Mouse (Mus musculus) heart, postnatal 36 days (tissue): ENCODE results near the gene Ell2. TPM values are rescaled to one million over a fixed set of nuclear protein-coding genes. Genes with fewer than 3 reads are reported as not detected.
A peak's percentile ranks its signal among the peaks of the same experiment; 100 is the strongest.

Source experiments
- DNase-seq, 2 experiments: peaks; one replicate each; pipeline ENCODE4 v3.0.0; 2021 to 2022
- intact Hi-C: fragments of 180-260 bp; cut with DNase I; formaldehyde crosslinking; loops from one replicate; pipeline ENCODE4 v1.15.1; 2025
- total RNA-seq, 2 experiments: library from RNA; stranded (reverse); gene quantifications; 2 replicates each; pipeline ENCODE4 v1.2.3; 2021

The Ell2 gene
- total RNA-seq, 2 experiments from 2014 or later, result 17.0 to 23.2 TPM

DNA sequence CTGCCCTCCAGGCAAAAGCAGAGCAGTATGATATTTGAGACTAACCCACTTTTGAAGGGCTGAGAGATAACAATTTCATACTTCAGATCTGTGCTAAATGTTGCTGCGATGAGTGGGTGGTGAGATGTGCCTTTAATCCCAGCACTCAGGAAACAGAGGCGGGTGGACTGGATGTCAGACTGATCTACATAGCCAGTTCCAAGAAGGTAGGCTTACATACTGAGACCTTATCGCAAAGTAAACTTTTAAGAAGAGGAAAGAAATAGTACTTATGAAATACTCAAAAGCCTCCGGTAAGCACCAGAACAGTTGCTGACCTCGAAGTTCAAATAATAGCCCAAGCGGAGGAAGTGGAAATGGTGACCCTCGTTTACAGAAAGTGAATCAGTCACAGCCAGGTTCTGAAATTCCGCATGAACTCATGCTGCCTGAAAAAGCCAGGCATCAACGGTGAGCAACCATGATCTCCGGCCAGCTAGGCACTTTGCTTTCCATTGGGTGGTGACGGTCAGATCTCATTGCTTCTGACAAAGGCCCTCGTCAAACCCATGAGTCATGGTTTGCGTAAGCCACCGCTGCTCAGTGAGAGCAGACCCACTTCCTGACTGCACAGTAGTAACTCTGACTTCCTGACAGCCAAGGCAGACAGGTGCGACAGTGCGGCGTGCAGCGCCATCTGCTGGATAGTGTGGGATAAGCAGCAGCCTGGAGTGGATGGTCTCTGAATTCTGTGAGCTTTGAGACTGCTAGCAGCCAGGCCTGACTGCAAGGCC, 91.0 kb downstream of the Ell2 start:
- peak; percentile 91 for DNase-seq
- intact Hi-C loops, result loop anchor here (1.0 to 5.0 kb wide), 4 partner anchors 80 to 937 kb away; partner anchors contain the start of gene Ell2

DNA sequence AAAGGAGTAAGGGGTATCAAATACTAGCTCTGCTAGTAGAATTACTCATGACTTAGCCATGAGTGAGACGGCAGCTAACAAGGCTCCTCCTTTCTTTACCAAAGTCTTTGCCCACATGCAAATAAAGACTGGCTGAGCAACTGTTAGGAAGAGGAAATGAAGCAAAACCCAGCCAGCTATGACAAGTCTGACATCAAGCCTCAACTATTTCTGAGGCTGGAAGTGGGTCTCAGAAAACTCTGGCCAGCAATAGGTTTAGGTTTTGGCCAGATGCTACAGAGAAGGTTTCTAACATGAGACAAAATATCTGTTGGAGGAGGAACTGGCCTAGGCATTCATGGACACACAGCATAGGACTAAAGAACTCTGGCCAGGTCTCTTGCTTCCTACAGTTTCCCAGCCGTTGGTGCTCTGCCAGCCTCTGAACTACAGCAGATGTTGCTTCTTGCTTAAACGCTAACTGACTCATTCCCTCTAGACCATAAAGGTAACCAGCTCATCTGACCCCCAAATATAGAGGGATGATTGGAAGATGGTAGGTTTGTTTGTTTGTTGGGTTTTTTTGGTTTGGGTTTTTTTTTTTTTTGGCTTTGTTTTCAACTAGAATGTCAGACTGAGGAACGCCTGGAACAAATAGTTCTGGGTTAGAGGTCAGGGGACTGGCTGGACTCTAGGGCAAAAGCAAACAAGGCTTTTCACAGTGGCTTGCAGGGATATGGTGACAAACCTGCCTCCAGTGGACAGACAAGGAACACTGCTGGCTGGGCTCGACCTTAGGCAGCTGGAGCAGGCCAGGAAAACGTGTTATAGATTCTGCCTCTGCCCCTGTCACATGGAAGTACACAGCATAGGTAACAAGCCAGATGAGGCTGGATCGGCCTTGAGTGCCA, 92.1 kb downstream of the Ell2 start:
- intact Hi-C loops, result loop anchor here (1.0 to 5.0 kb wide), 4 partner anchors 79 to 938 kb away; partner anchors contain the start of gene Ell2
- DNase-seq, result peak in 1 of 2 experiments; percentile 19

GRCm38 (mm10) chr13:75799421-75799820, 92.9 kb downstream of the Ell2 start:
- intact Hi-C loops, result loop anchor here (2.0 to 5.0 kb wide), 3 partner anchors 78 to 939 kb away; partner anchors contain the start of gene Ell2
- DNase-seq, result no peak

DNA sequence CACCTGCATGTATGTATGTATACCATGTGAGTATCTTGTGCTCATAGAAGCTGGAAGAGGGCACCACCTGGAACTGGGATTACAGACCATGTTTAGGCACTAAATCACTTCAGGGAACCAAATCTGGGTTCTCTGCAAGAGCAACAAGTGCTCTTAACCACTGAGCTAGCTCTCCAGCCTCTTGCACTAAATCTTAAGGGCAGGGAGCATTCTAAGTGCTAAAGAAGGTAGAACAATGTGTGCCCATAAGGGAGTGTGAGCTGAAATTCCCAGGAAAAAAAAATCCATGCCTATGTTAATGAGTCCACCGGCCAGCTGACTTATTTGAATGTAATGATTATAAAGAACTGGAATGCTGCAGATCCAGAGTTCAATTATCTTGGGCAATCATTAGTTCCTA, 101.4 kb downstream of the Ell2 start:
- intact Hi-C loops, result no loop called here
- no peak for DNase-seq

GRCm38 (mm10) chr13:75809957-75810356, 103.4 kb downstream of the Ell2 start:
- DNase-seq, result no peak
- intact Hi-C loops, result no loop called here

DNA sequence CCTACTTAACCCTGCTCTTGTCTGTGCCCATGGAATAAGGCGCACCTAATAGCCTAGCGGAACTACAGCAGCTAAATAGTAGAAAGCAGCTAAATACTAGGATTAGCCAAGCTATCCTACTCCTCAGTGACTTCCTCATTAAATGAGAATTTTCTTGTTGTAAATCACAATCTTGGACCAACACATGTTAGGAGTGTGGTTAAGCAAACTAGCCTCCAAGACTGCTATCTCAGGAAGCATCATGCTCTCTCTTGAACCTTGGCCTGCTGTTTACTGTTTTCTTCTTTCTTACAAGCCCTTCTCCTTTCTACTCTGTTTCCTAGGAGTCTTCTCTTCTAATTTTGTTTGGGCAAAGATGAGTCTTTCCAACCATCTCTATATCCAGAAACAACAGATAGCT, 110.6 kb downstream of the Ell2 start:
- intact Hi-C loops, result no loop called here

GRCm38 (mm10) chr13:75818486-75818885, 111.9 kb downstream of the Ell2 start:
- intact Hi-C loops, result no loop called here
- no peak for DNase-seq

More for the DNA sequence above, 110.6 kb downstream of the Ell2 start:
- DNase-seq, result no peak

- no peak for DNase-seq
- intact Hi-C loops, result no loop called here
Observed at GRCm38 (mm10) chr13:75818945-75819706, 112.6 kb downstream of the Ell2 start.

DNA sequence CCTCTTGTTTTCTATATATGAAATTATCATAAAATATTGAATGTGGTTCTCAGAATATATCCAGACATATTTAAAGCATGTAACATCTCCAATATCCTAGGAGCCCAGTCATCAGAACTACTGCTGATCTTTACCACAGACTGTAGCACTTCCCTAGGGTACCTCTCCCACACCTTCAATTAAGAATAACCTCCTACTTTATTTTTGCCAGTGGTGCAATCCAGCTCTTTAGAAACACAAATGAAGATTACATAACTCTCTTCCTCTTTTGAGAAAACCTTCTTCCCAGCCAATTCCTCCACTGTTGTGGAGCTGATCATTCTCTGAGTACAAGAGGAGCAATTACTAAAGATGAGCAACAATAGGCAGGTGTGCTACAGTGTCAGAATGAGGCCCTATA, 113.3 kb downstream of the Ell2 start:
- intact Hi-C loops, result no loop called here
- DNase-seq, result no peak

Other genes with a start within 250 kb of the Ell2 start
- gene Glrx, start 133.1 kb downstream of the Ell2 start, total RNA-seq, result 10 to 100 TPM; 40.3 to 46.3 TPM
- 10 to 100 TPM; 11.0 to 14.1 TPM for gene Rhobtb3, start 237.2 kb downstream of the Ell2 start, total RNA-seq